Mouse (Mus musculus): ENCODE measurements around the gene Gm5415. TPM values are rescaled to one million over a fixed set of nuclear protein-coding genes. Genes with fewer than 3 reads are reported as not detected.

Gm5415 gene
- polyA plus RNA-seq (2017; shearing (Covaris generic)): under 1 TPM; 0.18 to 0.33 TPM

GRCm38 (mm10) chr1:32547194-32547593 lies at the start of gene Gm5415:
Gene Gm5415 (minus strand): TSS chr1:32547294.

